Mouse (Mus musculus) heart, embryonic 15.5 days (tissue): ENCODE data around the gene Xkr7. TPM values are rescaled to one million over a fixed set of nuclear protein-coding genes. Genes with fewer than 3 reads are reported as not detected.

Experiments
- ATAC-seq: fragments of 200-750 bp; cut with Nextera tagmentation; replicated peaks from 2 replicates; pipeline ENCODE4 v1.8.0; 2017; ENCODE audit warnings: low read depth, moderate TSS enrichment; ENCODE audit not compliant: insufficient number of reproducible peaks, insufficient read depth, low FRiP score
- H3K27ac ChIP-seq: fragments of 300-500 bp; sonication (generic); 2 replicates; pipeline ENCODE4 v1.5.1; 2015; ENCODE audit warnings: mild to moderate bottlenecking, inconsistent platforms
- H3K27me3 ChIP-seq: fragments of 300-500 bp; sonication (generic); 2 replicates; pipeline ENCODE4 v1.6.1; 2015; ENCODE audit warnings: inconsistent platforms
- H3K36me3 ChIP-seq: fragments of 300-500 bp; sonication (generic); 2 replicates; pipeline ENCODE4 v1.6.1; 2015; ENCODE audit warnings: mild to moderate bottlenecking, inconsistent platforms
- H3K4me1 ChIP-seq: fragments of 300-500 bp; sonication (generic); replicated peaks from 2 replicates; pipeline ENCODE4 v1.6.1; 2015; ENCODE audit warnings: inconsistent platforms
- H3K4me2 ChIP-seq: fragments of 300-500 bp; sonication (generic); 2 replicates; pipeline ENCODE4 v1.6.1; 2015; ENCODE audit warnings: inconsistent platforms, mild to moderate bottlenecking, moderate library complexity
- H3K4me3 ChIP-seq: fragments of 300-500 bp; sonication (generic); 2 replicates; pipeline ENCODE4 v1.5.1; 2015; ENCODE audit warnings: mild to moderate bottlenecking, inconsistent platforms
- H3K9ac ChIP-seq: fragments of 300-500 bp; sonication (generic); 2 replicates; pipeline ENCODE4 v1.6.1; 2015; ENCODE audit warnings: mild to moderate bottlenecking, inconsistent platforms
- H3K9me3 ChIP-seq: fragments of 300-500 bp; sonication (generic); replicated peaks from 2 replicates; pipeline ENCODE4 v1.6.1; 2016; ENCODE audit warnings: inconsistent platforms
- WGBS: fragments of 180-500 bp; shearing (Covaris S2); methylation state at CpG from one replicate; pipeline ENCODE4 v1.1.7; 2015; ENCODE audit warnings: mixed read lengths; 5-methylcytosine and 5-hydroxymethylcytosine counted together
- polyA plus RNA-seq: library from polyadenylated mRNA; unstranded; fragments of >200 nt; fragmentation: Nextera tagmentation; extraction: Ambion mirVana; gene quantifications from 2 replicates; pipeline ENCODE4 v1.2.1, GENCODE M21; 2015

Xkr7 gene
- polyA plus RNA-seq, 1 experiment from 2014 or later: not detected

GRCm38 (mm10) chr2:153014758-153015593, 16.7 kb upstream of the Xkr7 start, which contains the start of gene Pdrg1:
Gene Pdrg1, minus strand, starts transcription at chr2:153015427.
- under 1% methylated on average over 54 of the region's 54 CpGs for WGBS
- H3K27ac ChIP-seq: 0 out of 2 replicates have a peak within 1 kb of the TSS, but pooled peaks have one; percentile 33
- peak; percentile 91 for ATAC-seq

GRCm38 (mm10) chr2:153015804-153016203, 15.8 kb upstream of the Xkr7 start:
- Histone ChIP-seq H3K27ac (no peak overlapping the region), H3K4me1 (peaks cover 11% of the 10 kb centered on the region), H3K27me3 (peaks cover 25% of the 10 kb centered on the region; the same call in 1 of the 2 replicates), H3K9ac (no peak overlapping the region), H3K4me3 (peak overlapping the region; percentile 98; the same call in 1 of the 2 replicates), H3K4me2 (peak overlapping the region; percentile 90; the same call in 1 of the 2 replicates), H3K9me3 (no peaks in the 10 kb centered on the region), H3K36me3 (peaks cover 21% of the 10 kb centered on the region; the same call in 1 of the 2 replicates)
- ATAC-seq: no peak
- 47% methylated on average over 8 of the region's 8 CpGs for WGBS

More at GRCm38 (mm10) chr2:153014758-153015593, 16.7 kb upstream of the Xkr7 start, which contains the start of gene Pdrg1:
- H3K9me3 ChIP-seq: no peaks in the 10 kb centered on the region
- peaks cover 29% of the 10 kb centered on the region; the same call in 1 of the 2 replicates for H3K36me3 ChIP-seq
- H3K4me3 ChIP-seq: peak within 1 kb of the TSS; percentile 98
- H3K9ac ChIP-seq: peak within 1 kb of the TSS; percentile 88
- peaks cover 25% of the 10 kb centered on the region; the same call in 1 of the 2 replicates for H3K27me3 ChIP-seq
- peaks cover 11% of the 10 kb centered on the region for H3K4me1 ChIP-seq
- H3K4me2 ChIP-seq: peak within 1 kb of the TSS; percentile 90

DNA sequence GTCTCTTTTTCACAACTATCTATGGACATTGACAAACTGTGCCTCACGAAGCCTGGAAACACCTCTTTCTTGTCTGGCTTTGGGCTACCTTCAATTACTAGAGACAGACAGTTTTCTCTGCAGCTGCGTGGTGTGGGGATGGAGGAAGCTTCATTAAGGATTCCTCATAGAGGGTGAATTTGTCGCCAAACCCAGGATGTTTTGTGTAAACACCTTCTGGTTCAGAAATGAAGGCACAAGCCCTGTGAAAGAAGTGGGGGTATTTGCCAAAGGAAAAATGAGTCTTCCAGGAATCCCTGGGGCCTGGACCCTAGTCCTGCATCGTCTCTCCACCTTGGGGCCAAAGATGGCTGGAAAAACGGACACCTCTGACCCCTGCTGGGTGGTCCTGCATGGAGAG, 14.9 kb upstream of the Xkr7 start:
- H3K27me3 ChIP-seq: peaks cover 25% of the 10 kb centered on the region; the same call in 1 of the 2 replicates
- peaks cover 11% of the 10 kb centered on the region for H3K4me1 ChIP-seq
- no peaks in the 10 kb centered on the region for H3K9me3 ChIP-seq
- peaks cover 14% of the 10 kb centered on the region; the same call in 1 of the 2 replicates for H3K36me3 ChIP-seq
- 40% methylated on average over 5 of the region's 5 CpGs for WGBS
- no peak overlapping the region for H3K27ac ChIP-seq
- H3K4me2 ChIP-seq: no peak overlapping the region
- no peak overlapping the region for H3K9ac ChIP-seq
- no peak overlapping the region for H3K4me3 ChIP-seq
- no peak for ATAC-seq

DNA sequence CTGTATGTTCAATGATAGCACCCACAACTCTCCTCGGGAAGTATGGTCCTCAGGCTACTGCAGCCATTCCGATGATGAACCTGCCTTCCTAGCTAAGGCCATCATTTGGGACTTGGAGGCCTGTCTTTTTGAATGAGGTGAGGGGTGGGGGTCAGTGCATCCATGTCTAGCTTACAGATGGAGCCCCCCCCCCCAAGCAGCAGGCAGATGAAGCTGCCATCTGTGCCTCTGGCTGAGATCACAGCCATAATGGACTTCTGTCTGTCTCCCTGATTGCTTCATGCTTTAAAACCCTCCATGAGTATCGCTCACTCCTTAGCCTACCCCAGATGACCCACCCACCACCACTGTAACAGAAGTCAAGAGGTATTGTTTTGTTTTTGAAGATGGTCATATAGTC, 12.3 kb upstream of the Xkr7 start:
- ATAC-seq: no peak
- WGBS: 73% methylated on average over 3 of the region's 3 CpGs
- Histone ChIP-seq H3K9me3 (no peaks in the 10 kb centered on the region), H3K36me3 (no peaks in the 10 kb centered on the region), H3K27ac (no peak overlapping the region), H3K4me3 (no peak overlapping the region), H3K27me3 (peaks cover 29% of the 10 kb centered on the region), H3K4me2 (no peak overlapping the region), H3K4me1 (peaks cover 5% of the 10 kb centered on the region), H3K9ac (no peak overlapping the region)

- no peak for ATAC-seq
- Histone ChIP-seq H3K4me1 (no peaks in the 10 kb centered on the region), H3K9me3 (no peaks in the 10 kb centered on the region), H3K27ac (no peak overlapping the region), H3K27me3 (peaks cover 40% of the 10 kb centered on the region), H3K4me2 (no peak overlapping the region), H3K9ac (no peak overlapping the region), H3K4me3 (no peak overlapping the region), H3K36me3 (no peaks in the 10 kb centered on the region)
- WGBS: 70% methylated on average over 3 of the region's 3 CpGs
Observed at GRCm38 (mm10) chr2:153021163-153021562, 10.5 kb upstream of the Xkr7 start.

DNA sequence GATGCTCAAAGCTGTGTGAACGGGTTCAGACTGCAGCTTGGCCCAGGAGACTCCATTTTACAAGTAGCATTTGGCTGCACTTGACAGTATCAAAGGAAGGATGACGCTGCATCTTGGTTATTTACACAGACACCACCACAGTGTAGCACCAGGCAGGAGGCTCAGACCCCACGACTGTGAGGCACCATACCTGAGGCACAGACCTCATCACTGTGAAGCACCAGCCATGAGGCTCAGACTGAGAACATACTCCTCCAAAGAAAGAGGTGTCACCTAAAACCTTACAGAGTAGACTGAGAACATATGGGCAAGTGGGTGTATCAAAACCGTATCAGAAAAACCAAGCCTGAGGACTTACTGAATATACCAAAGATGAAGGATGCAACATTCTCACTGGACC, 8.8 kb upstream of the Xkr7 start:
- Histone ChIP-seq H3K4me3 (no peak overlapping the region), H3K27ac (no peak overlapping the region), H3K9me3 (no peaks in the 10 kb centered on the region), H3K4me2 (no peak overlapping the region), H3K36me3 (no peaks in the 10 kb centered on the region), H3K9ac (no peak overlapping the region), H3K4me1 (no peaks in the 10 kb centered on the region), H3K27me3 (peaks cover 44% of the 10 kb centered on the region)
- 46% methylated on average over 4 of the region's 4 CpGs for WGBS
- ATAC-seq: no peak

DNA sequence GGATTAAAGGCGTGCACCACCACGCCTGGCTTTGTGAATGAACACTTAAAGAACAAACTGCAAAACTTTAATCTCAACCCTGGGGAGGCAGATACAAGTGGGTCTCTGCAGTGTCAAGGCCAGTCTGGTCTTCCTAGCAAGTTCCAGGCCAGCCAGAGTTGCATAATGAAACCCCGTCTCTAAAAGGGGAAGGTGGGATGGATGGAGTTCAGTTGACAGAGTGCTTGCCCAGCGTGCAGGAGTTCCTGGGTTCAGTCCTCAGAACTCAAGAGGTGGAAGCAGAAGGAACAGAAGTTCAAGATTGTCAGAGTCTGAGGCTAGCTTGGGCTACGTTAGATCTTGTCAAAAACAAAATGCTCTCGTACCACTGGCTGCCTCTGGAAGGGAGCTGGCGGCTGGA, 5.6 kb upstream of the Xkr7 start:
- Histone ChIP-seq H3K27me3 (peaks cover 60% of the 10 kb centered on the region), H3K27ac (no peak overlapping the region), H3K4me2 (no peak overlapping the region), H3K9ac (no peak overlapping the region), H3K4me3 (no peak overlapping the region), H3K9me3 (no peaks in the 10 kb centered on the region), H3K4me1 (no peaks in the 10 kb centered on the region), H3K36me3 (no peaks in the 10 kb centered on the region)
- 77% methylated on average over 7 of the region's 7 CpGs for WGBS
- no peak for ATAC-seq

DNA sequence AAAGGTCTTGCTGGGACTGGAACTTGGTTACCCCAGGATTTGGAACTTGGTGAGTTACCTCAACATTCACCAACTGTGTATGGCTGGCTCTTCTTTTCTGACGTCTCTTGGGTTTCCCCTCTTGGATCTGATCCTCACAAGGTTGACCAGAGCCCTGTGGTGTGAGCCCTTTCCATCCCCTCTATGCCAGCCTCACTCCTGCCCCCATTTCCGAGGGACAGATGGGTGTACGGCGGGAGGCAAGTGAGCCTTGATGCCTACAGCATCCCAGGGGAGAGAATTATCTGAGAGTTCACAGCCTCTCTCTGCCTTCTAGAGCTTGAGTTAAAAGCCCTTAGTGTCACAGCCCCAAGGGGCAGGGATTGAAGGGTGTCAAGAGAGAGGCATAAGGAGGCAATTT, 4.2 kb upstream of the Xkr7 start:
- ATAC-seq: no peak
- 52% methylated on average over 4 of the region's 4 CpGs for WGBS
- Histone ChIP-seq H3K27ac (no peak overlapping the region), H3K36me3 (no peaks in the 10 kb centered on the region), H3K27me3 (peaks cover 74% of the 10 kb centered on the region), H3K9ac (no peak overlapping the region), H3K4me2 (no peak overlapping the region), H3K4me3 (no peak overlapping the region), H3K9me3 (no peaks in the 10 kb centered on the region), H3K4me1 (peaks cover 7% of the 10 kb centered on the region)

GRCm38 (mm10) chr2:153030422-153030821, 1.2 kb upstream of the Xkr7 start:
- no peaks in the 10 kb centered on the region for H3K36me3 ChIP-seq
- 18% methylated on average over 4 of the region's 4 CpGs for WGBS
- no peaks in the 10 kb centered on the region for H3K9me3 ChIP-seq
- H3K4me3 ChIP-seq: no peak overlapping the region
- H3K4me1 ChIP-seq: peaks cover 7% of the 10 kb centered on the region
- H3K4me2 ChIP-seq: no peak overlapping the region
- H3K9ac ChIP-seq: no peak overlapping the region
- no peak overlapping the region for H3K27ac ChIP-seq
- peaks cover 92% of the 10 kb centered on the region for H3K27me3 ChIP-seq
- no peak for ATAC-seq

GRCm38 (mm10) chr2:153032083-153032842, 611 bp downstream of the Xkr7 start:
- Histone ChIP-seq H3K36me3 (no peaks in the 10 kb centered on the region), H3K9ac (no peak overlapping the region), H3K4me1 (peaks cover 7% of the 10 kb centered on the region), H3K27me3 (peaks cover 86% of the 10 kb centered on the region), H3K27ac (no peak overlapping the region), H3K9me3 (no peaks in the 10 kb centered on the region), H3K4me2 (peak overlapping the region; percentile 69), H3K4me3 (peak overlapping the region; percentile 44)
- peak; percentile 38; the same call in 1 of the 2 replicates for ATAC-seq
- WGBS: 1% methylated on average over 57 of the region's 58 CpGs

- Histone ChIP-seq H3K9ac (no peak overlapping the region), H3K4me3 (no peak overlapping the region), H3K4me2 (no peak overlapping the region), H3K27ac (no peak overlapping the region), H3K4me1 (peaks cover 7% of the 10 kb centered on the region), H3K36me3 (no peaks in the 10 kb centered on the region), H3K27me3 (peaks cover 86% of the 10 kb centered on the region), H3K9me3 (no peaks in the 10 kb centered on the region)
- no peak for ATAC-seq
- 16% methylated on average over 4 of the region's 4 CpGs for WGBS
Observed at GRCm38 (mm10) chr2:153032973-153033372, 1.3 kb downstream of the Xkr7 start.
